Mouse (Mus musculus): ENCODE measurements at regions not wholly inside any gene's neighbourhood (a gene's known extent, or its start where the extent isn't known, plus 50 kb on each side); places are given as distances from the start of the nearest gene placed in this dataset.

- TF ChIP-seq CTCF (IDR thresholded peaks at IDR 0.05; ENCODE audit: low read depth, low read length) (no peak), GATA1 (IDR thresholded peaks at IDR 0.05; ENCODE audit: borderline replicate concordance, low read length) (no peak), TAL1 (conservative IDR thresholded peaks at IDR 0.05; ENCODE audit: low read depth, low read length) (no peak), POLR2AphosphoS5 (IDR thresholded peaks at IDR 0.05; ENCODE audit: insufficient replicate concordance, low read depth, low read length) (no peak)
Observed at GRCm38 (mm10) chr13:45240009-45240653, 149.4 kb upstream of the Mylip start.

Measured in G1E (cell line).